ENCODE assay signal across 25 mouse cellular contexts in genomic region chr10:117645487-117645964, GRCm38 (mm10). TPM values are rescaled to one million over a fixed set of nuclear protein-coding genes. Genes with fewer than 3 reads are reported as not detected.
DNase-seq lines count a peak whose midpoint lies in the region; ATAC-seq and TF ChIP-seq lines count a peak whose summit lies in the region.
"Had no signal": no experiment of that assay in that cellular context is flagged by ENCODE, and none has a peak within 500 bp of the region (broad histone marks: within the 10 kb centered on the region; RNA-seq: fewer than 3 reads in every experiment).

No protein-coding gene starts in this region.

- H3K9ac ChIP-seq in midbrain, embryonic 15.5 days = no peak overlapping the region
- no peak overlapping the region for H3K9ac ChIP-seq in kidney, embryonic 16.5 days (replicated peaks; ENCODE audit: low read length)

- peaks cover 37% of the 10 kb centered on the region for H3K4me1 ChIP-seq in limb, embryonic 10.5 days
- H3K4me1 ChIP-seq in midbrain, embryonic 15.5 days = peaks cover 5% of the 10 kb centered on the region
- H3K4me1 ChIP-seq in kidney, embryonic 16.5 days (ENCODE audit: insufficient read depth, low read length) = peaks cover 23% of the 10 kb centered on the region

- no peak for TF ChIP-seq CTCF in brain, embryonic 14.5 days (IDR thresholded peaks at IDR 0.05; ENCODE audit: borderline replicate concordance, extremely low read depth, insufficient read depth, insufficient read length)

- H3K4me3 ChIP-seq in limb, embryonic 10.5 days = no peak overlapping the region
- no peak overlapping the region for H3K4me3 ChIP-seq in midbrain, embryonic 15.5 days
- H3K4me3 ChIP-seq in kidney, embryonic 16.5 days (ENCODE audit: low read length) = no peak overlapping the region

- H3K4me2 ChIP-seq in midbrain, embryonic 15.5 days = no peak overlapping the region
- no peak overlapping the region for H3K4me2 ChIP-seq in kidney, embryonic 16.5 days (replicated peaks; ENCODE audit: low read depth, low read length)

- no peaks in the 10 kb centered on the region for H3K27me3 ChIP-seq in limb, embryonic 10.5 days (ENCODE audit: low read depth, poor library complexity, severe bottlenecking)
- no peaks in the 10 kb centered on the region for H3K27me3 ChIP-seq in midbrain, embryonic 15.5 days (replicated peaks)
- no peaks in the 10 kb centered on the region for H3K27me3 ChIP-seq in kidney, embryonic 16.5 days (ENCODE audit: insufficient read depth, low read length)
- H3K27me3 ChIP-seq: CH12.LX had no signal

- H3K36me3 ChIP-seq in limb, embryonic 10.5 days = peaks cover 3% of the 10 kb centered on the region
- H3K36me3 ChIP-seq in midbrain, embryonic 15.5 days (replicated peaks) = no peaks in the 10 kb centered on the region
- H3K36me3 ChIP-seq in kidney, embryonic 16.5 days (ENCODE audit: insufficient read depth, low read length) = no peaks in the 10 kb centered on the region
- H3K36me3 ChIP-seq: G1E had no signal

- DNase-seq in 3T3-L1 (ENCODE audit: low read depth, low spot score) = peak; percentile 92
- peak; percentile 93 for DNase-seq in adipocyte (ENCODE audit: low spot score)
- peak; percentile 24 for DNase-seq in brain, embryonic 14.5 days (ENCODE audit: low read depth)
- no peak for DNase-seq in limb, embryonic 10.5 days (ENCODE audit: low spot score)
- no peak for DNase-seq in ovary, postnatal 14 days (ENCODE audit: low spot score)
- DNase-seq: adrenal gland, adult 2 months; adrenal gland, adult 8-10 months; adrenal gland, postnatal 10 days; adrenal gland, postnatal 14 days; adrenal gland, postnatal 25 days; adrenal gland, postnatal 36 days; B cell, adult 2 months; cerebellum, adult 11 months; cerebellum, adult 11-12 months; cerebellum, adult 18-20 months; cerebellum, adult 2 months; cerebellum, adult 8-10 months had no signal

- TF ChIP-seq POLR2A in brain, embryonic 14.5 days (IDR thresholded peaks at IDR 0.05; ENCODE audit: borderline replicate concordance, extremely low read depth, insufficient read depth, insufficient read length, poor library complexity, severe bottlenecking) = no peak

- no peaks in the 10 kb centered on the region for H3K9me3 ChIP-seq in limb, embryonic 10.5 days (replicated peaks)
- no peaks in the 10 kb centered on the region for H3K9me3 ChIP-seq in midbrain, embryonic 15.5 days
- no peaks in the 10 kb centered on the region for H3K9me3 ChIP-seq in kidney, embryonic 16.5 days (ENCODE audit: low read length)
- H3K9me3 ChIP-seq: G1E had no signal

- H3K27ac ChIP-seq in limb, embryonic 10.5 days = peak overlapping the region; percentile 68; the same call in 1 of the 2 replicates
- no peak overlapping the region for H3K27ac ChIP-seq in midbrain, embryonic 15.5 days
- no peak overlapping the region for H3K27ac ChIP-seq in kidney, embryonic 16.5 days (ENCODE audit: low read length)

- 74% methylated on average over 7 of the region's 7 CpGs for WGBS in limb, embryonic 10.5 days
- WGBS in midbrain, embryonic 15.5 days = 87% methylated on average over 7 of the region's 7 CpGs
- 55% methylated on average over 7 of the region's 7 CpGs for WGBS in kidney, embryonic 16.5 days

- ATAC-seq in midbrain, embryonic 15.5 days (replicated peaks) = no peak
- ATAC-seq in megakaryocyte-erythroid progenitor cell, adult 5-6 weeks (replicated peaks; ENCODE audit: low FRiP score, low TSS enrichment, poor library complexity, severe bottlenecking) = no peak
- ATAC-seq in kidney, embryonic 16.5 days (ENCODE audit: low FRiP score, low TSS enrichment) = no peak
- ATAC-seq: activated CD4-positive, CD25-positive, alpha-beta regulatory T cell, adult 4 months; CD4-positive, CD25-positive, alpha-beta regulatory T cell, adult 4 months; Patski had no signal

RNA-seq across cellular contexts. Expression of gene Cpm, which starts 16.2 kb away (rescaled TPM):
- polyA plus RNA-seq in brain, embryonic 14.5 days (2012; rRNA removed) = 3.4 and 3.7 TPM in 2 replicates
- polyA plus RNA-seq in limb, embryonic 10.5 days (2016; fragmentation: Nextera tagmentation; extraction: Ambion mirVana) = 22.5 and 31.5 TPM in 2 replicates
- polyA plus RNA-seq in midbrain, embryonic 15.5 days (2015; fragmentation: Nextera tagmentation; extraction: Ambion mirVana) = 5.9 and 7.1 TPM in 2 replicates
- total RNA-seq in megakaryocyte-erythroid progenitor cell, adult 5-6 weeks (2014; fragmentation: Nextera tagmentation) = 0.85 and 0.94 TPM in 2 replicates
- total RNA-seq in megakaryocyte-erythroid progenitor cell, adult 5-6 weeks (2017) = not detected in 2 replicates
- 31.2 and 33.6 TPM in 2 replicates for polyA plus RNA-seq in kidney, embryonic 16.5 days (2015; fragmentation: Nextera tagmentation; extraction: Ambion mirVana)
- polyA plus RNA-seq: G1E had no signal

Comparison
In these comparisons a context has a peak if more than half of its experiments do, and no peak if none do; other contexts are left out.
1. DNase-seq: peak in 3T3-L1 (single experiment), adipocyte (single experiment) and brain, embryonic 14.5 days (single experiment); none in limb, embryonic 10.5 days (single experiment) and ovary, postnatal 14 days (single experiment).